Mouse (Mus musculus): Measurements from ENCODE around the gene Slc44a3. TPM values are rescaled to one million over a fixed set of nuclear protein-coding genes. Genes with fewer than 3 reads are reported as not detected.

The Slc44a3 gene
- polyA plus RNA-seq, 1 experiment from 2014 or later = 0.97 TPM

- no peak for ATAC-seq (ENCODE audit: low FRiP score)
Measured at GRCm38 (mm10) chr3:121569004-121569403, 36.8 kb upstream of the Slc44a3 start.

GRCm38 (mm10) chr3:121567904-121568303 is 35.7 kb upstream of the Slc44a3 start:
- Histone ChIP-seq H3K4me2 (replicated peaks) (no peak overlapping the region), H3K27me3 (peaks cover 4% of the 10 kb centered on the region; the same call in 1 of the 2 replicates), H3K4me3 (no peak overlapping the region), H3K9ac (no peak overlapping the region), H3K9me3 (replicated peaks) (no peaks in the 10 kb centered on the region), H3K27ac (no peak overlapping the region), H3K36me3 (no peaks in the 10 kb centered on the region), H3K4me1 (no peaks in the 10 kb centered on the region)
- no peak for ATAC-seq (ENCODE audit: low FRiP score)
- 86% methylated on average over 9 of the region's 9 CpGs for WGBS

More at GRCm38 (mm10) chr3:121569004-121569403, 36.8 kb upstream of the Slc44a3 start:
- no peak overlapping the region for H3K27ac ChIP-seq
- no peak overlapping the region for H3K4me3 ChIP-seq
- no peak overlapping the region for H3K9ac ChIP-seq
- H3K4me2 ChIP-seq (replicated peaks) = no peak overlapping the region
- H3K36me3 ChIP-seq = no peaks in the 10 kb centered on the region
- peaks cover 4% of the 10 kb centered on the region; the same call in 1 of the 2 replicates for H3K27me3 ChIP-seq
- no peaks in the 10 kb centered on the region for H3K9me3 ChIP-seq (replicated peaks)
- no peaks in the 10 kb centered on the region for H3K4me1 ChIP-seq
- 89% methylated on average over 9 of the region's 9 CpGs for WGBS

GRCm38 (mm10) chr3:121567337-121567900 is 35.2 kb upstream of the Slc44a3 start:
- no peaks in the 10 kb centered on the region for H3K36me3 ChIP-seq
- no peak overlapping the region for H3K4me2 ChIP-seq (replicated peaks)
- WGBS = 88% methylated on average over 2 of the region's 2 CpGs
- H3K27me3 ChIP-seq = peaks cover 4% of the 10 kb centered on the region; the same call in 1 of the 2 replicates
- H3K9me3 ChIP-seq (replicated peaks) = no peaks in the 10 kb centered on the region
- H3K4me3 ChIP-seq = no peak overlapping the region
- H3K4me1 ChIP-seq = no peaks in the 10 kb centered on the region
- no peak for ATAC-seq (ENCODE audit: low FRiP score)
- H3K9ac ChIP-seq = no peak overlapping the region
- H3K27ac ChIP-seq = no peak overlapping the region

GRCm38 (mm10) chr3:121566901-121567300 is 34.7 kb upstream of the Slc44a3 start:
- peaks cover 4% of the 10 kb centered on the region; the same call in 1 of the 2 replicates for H3K27me3 ChIP-seq
- no peaks in the 10 kb centered on the region for H3K4me1 ChIP-seq
- 95% methylated on average over 4 of the region's 4 CpGs for WGBS
- H3K9ac ChIP-seq = no peak overlapping the region
- H3K4me3 ChIP-seq = no peak overlapping the region
- no peak for ATAC-seq (ENCODE audit: low FRiP score)
- H3K4me2 ChIP-seq (replicated peaks) = no peak overlapping the region
- H3K9me3 ChIP-seq (replicated peaks) = no peaks in the 10 kb centered on the region
- no peak overlapping the region for H3K27ac ChIP-seq
- H3K36me3 ChIP-seq = no peaks in the 10 kb centered on the region

GRCm38 (mm10) chr3:121561803-121562202 is 29.6 kb upstream of the Slc44a3 start:
- H3K27ac ChIP-seq = no peak overlapping the region
- H3K4me2 ChIP-seq (replicated peaks) = no peak overlapping the region
- H3K4me3 ChIP-seq = no peak overlapping the region
- no peak for ATAC-seq (ENCODE audit: low FRiP score)
- WGBS = 75% methylated on average over 3 of the region's 3 CpGs
- H3K9ac ChIP-seq = no peak overlapping the region
- H3K9me3 ChIP-seq (replicated peaks) = no peaks in the 10 kb centered on the region
- peaks cover 5% of the 10 kb centered on the region; the same call in 1 of the 2 replicates for H3K27me3 ChIP-seq
- no peaks in the 10 kb centered on the region for H3K36me3 ChIP-seq
- H3K4me1 ChIP-seq = no peaks in the 10 kb centered on the region

- Histone ChIP-seq H3K9ac (no peak overlapping the region), H3K27me3 (peaks cover 5% of the 10 kb centered on the region; the same call in 1 of the 2 replicates), H3K27ac (no peak overlapping the region), H3K9me3 (replicated peaks) (no peaks in the 10 kb centered on the region), H3K4me1 (no peaks in the 10 kb centered on the region), H3K4me3 (no peak overlapping the region), H3K36me3 (no peaks in the 10 kb centered on the region), H3K4me2 (replicated peaks) (no peak overlapping the region)
- 85% methylated on average over 14 of the region's 14 CpGs for WGBS
- ATAC-seq (ENCODE audit: low FRiP score) = no peak
Measured at GRCm38 (mm10) chr3:121560115-121560865, 28.1 kb upstream of the Slc44a3 start.

GRCm38 (mm10) chr3:121559406-121560114 is 27.4 kb upstream of the Slc44a3 start:
- ATAC-seq (ENCODE audit: low FRiP score) = no peak
- no peaks in the 10 kb centered on the region for H3K36me3 ChIP-seq
- H3K27me3 ChIP-seq = peaks cover 5% of the 10 kb centered on the region; the same call in 1 of the 2 replicates
- WGBS = 75% methylated on average over 15 of the region's 15 CpGs
- H3K9ac ChIP-seq = no peak overlapping the region
- H3K9me3 ChIP-seq (replicated peaks) = no peaks in the 10 kb centered on the region
- no peak overlapping the region for H3K4me3 ChIP-seq
- H3K4me1 ChIP-seq = no peaks in the 10 kb centered on the region
- H3K4me2 ChIP-seq (replicated peaks) = no peak overlapping the region
- H3K27ac ChIP-seq = no peak overlapping the region

GRCm38 (mm10) chr3:121558861-121559260 is 26.7 kb upstream of the Slc44a3 start:
- Histone ChIP-seq H3K27ac (no peak overlapping the region), H3K9ac (no peak overlapping the region), H3K4me1 (no peaks in the 10 kb centered on the region), H3K27me3 (peaks cover 5% of the 10 kb centered on the region; the same call in 1 of the 2 replicates), H3K36me3 (no peaks in the 10 kb centered on the region), H3K4me3 (no peak overlapping the region), H3K9me3 (replicated peaks) (no peaks in the 10 kb centered on the region), H3K4me2 (replicated peaks) (no peak overlapping the region)
- WGBS = 53% methylated on average over 8 of the region's 8 CpGs
- ATAC-seq (ENCODE audit: low FRiP score) = no peak

- no peak overlapping the region for H3K4me2 ChIP-seq (replicated peaks)
- no peak overlapping the region for H3K4me3 ChIP-seq
- 90% methylated on average over 7 of the region's 7 CpGs for WGBS
- no peak overlapping the region for H3K27ac ChIP-seq
- ATAC-seq (ENCODE audit: low FRiP score) = no peak
- no peaks in the 10 kb centered on the region for H3K4me1 ChIP-seq
- H3K36me3 ChIP-seq = no peaks in the 10 kb centered on the region
- peaks cover 9% of the 10 kb centered on the region; the same call in 1 of the 2 replicates for H3K27me3 ChIP-seq
- H3K9ac ChIP-seq = no peak overlapping the region
- H3K9me3 ChIP-seq (replicated peaks) = no peaks in the 10 kb centered on the region
Measured at GRCm38 (mm10) chr3:121556304-121556703, 24.1 kb upstream of the Slc44a3 start.

GRCm38 (mm10) chr3:121553294-121553693 is 21.1 kb upstream of the Slc44a3 start:
- Histone ChIP-seq H3K4me1 (no peaks in the 10 kb centered on the region), H3K27ac (no peak overlapping the region), H3K4me2 (replicated peaks) (no peak overlapping the region), H3K36me3 (no peaks in the 10 kb centered on the region), H3K9ac (no peak overlapping the region), H3K9me3 (replicated peaks) (no peaks in the 10 kb centered on the region), H3K27me3 (0 out of 2 replicates have a peak, but pooled peaks cover 4% of the 10 kb centered on the region), H3K4me3 (no peak overlapping the region)
- ATAC-seq (ENCODE audit: low FRiP score) = no peak
- 85% methylated on average over 14 of the region's 14 CpGs for WGBS

- no peak overlapping the region for H3K9ac ChIP-seq
- no peak overlapping the region for H3K4me3 ChIP-seq
- H3K4me1 ChIP-seq = no peaks in the 10 kb centered on the region
- 0 out of 2 replicates have a peak, but pooled peaks cover 4% of the 10 kb centered on the region for H3K27me3 ChIP-seq
- WGBS = 84% methylated on average over 10 of the region's 11 CpGs
- no peaks in the 10 kb centered on the region for H3K36me3 ChIP-seq
- no peak for ATAC-seq (ENCODE audit: low FRiP score)
- no peak overlapping the region for H3K4me2 ChIP-seq (replicated peaks)
- no peaks in the 10 kb centered on the region for H3K9me3 ChIP-seq (replicated peaks)
- no peak overlapping the region for H3K27ac ChIP-seq
Measured at GRCm38 (mm10) chr3:121552723-121553122, 20.5 kb upstream of the Slc44a3 start.

- Histone ChIP-seq H3K27ac (no peak overlapping the region), H3K27me3 (0 out of 2 replicates have a peak, but pooled peaks cover 4% of the 10 kb centered on the region), H3K4me1 (no peaks in the 10 kb centered on the region), H3K36me3 (no peaks in the 10 kb centered on the region), H3K4me3 (no peak overlapping the region), H3K9me3 (replicated peaks) (no peaks in the 10 kb centered on the region), H3K9ac (no peak overlapping the region), H3K4me2 (replicated peaks) (no peak overlapping the region)
- WGBS = 4% methylated on average over 1 of the region's 1 CpGs
- ATAC-seq (ENCODE audit: low FRiP score) = no peak
Measured at GRCm38 (mm10) chr3:121550370-121550769, 18.2 kb upstream of the Slc44a3 start.

All from hindbrain, embryonic 12.5 days (tissue).